Mouse (Mus musculus) liver, embryonic 12.5 days (tissue): ENCODE measurements around the gene Gpr179. TPM values are rescaled to one million over a fixed set of nuclear protein-coding genes. Genes with fewer than 3 reads are reported as not detected.
A peak's percentile ranks its signal among the peaks of the same experiment; 100 is the strongest.
"Not testable (repeated sequence)": the region's sequence is repeated elsewhere in the genome, so short reads cannot be mapped to it uniquely, and the experiment has no call there.

ENCODE experiments used
- ATAC-seq: fragments of 200-750 bp; cut with Nextera tagmentation; 2 replicates; pipeline ENCODE4 v1.8.0; 2017; ENCODE audit warnings: moderate number of reproducible peaks, mild to moderate bottlenecking, moderate library complexity
- H3K27ac ChIP-seq: fragments of 300-500 bp; sonication (generic); 2 replicates; pipeline ENCODE4 v1.5.1; 2016; ENCODE audit warnings: mild to moderate bottlenecking
- H3K27me3 ChIP-seq: fragments of 300-500 bp; sonication (generic); replicated peaks from 2 replicates; pipeline ENCODE4 v1.6.1; 2016; ENCODE audit warnings: mild to moderate bottlenecking, moderate library complexity
- H3K36me3 ChIP-seq: fragments of 300-500 bp; sonication (generic); 2 replicates; pipeline ENCODE4 v1.6.1; 2016; ENCODE audit warnings: mild to moderate bottlenecking, moderate library complexity
- H3K4me1 ChIP-seq: fragments of 300-500 bp; sonication (generic); 2 replicates; pipeline ENCODE4 v1.6.1; 2016
- H3K4me2 ChIP-seq: fragments of 300-500 bp; sonication (generic); 2 replicates; pipeline ENCODE4 v1.6.1; 2016; ENCODE audit warnings: mild to moderate bottlenecking, moderate library complexity
- H3K4me3 ChIP-seq: fragments of 300-500 bp; sonication (generic); 2 replicates; pipeline ENCODE4 v1.5.1; 2016; ENCODE audit warnings: mild to moderate bottlenecking, moderate library complexity
- H3K9ac ChIP-seq: fragments of 300-500 bp; sonication (generic); 2 replicates; pipeline ENCODE4 v1.6.1; 2016; ENCODE audit warnings: mild to moderate bottlenecking, moderate library complexity
- H3K9me3 ChIP-seq: fragments of 300-500 bp; sonication (generic); replicated peaks from 2 replicates; pipeline ENCODE4 v1.6.1; 2016; ENCODE audit warnings: mild to moderate bottlenecking, moderate library complexity
- WGBS: fragments of 180-500 bp; shearing (Covaris S2); methylation state at CpG from one replicate; pipeline ENCODE4 v1.1.7; 2016; ENCODE audit not compliant: insufficient replicate concordance; 5-methylcytosine and 5-hydroxymethylcytosine counted together
- polyA plus RNA-seq: library from polyadenylated mRNA; unstranded; fragments of >200 nt; fragmentation: Nextera tagmentation; extraction: Ambion mirVana; gene quantifications from 2 replicates; pipeline ENCODE4 v1.2.1, GENCODE M21; 2016

The Gpr179 gene
- polyA plus RNA-seq, 1 experiment from 2014 or later, result not detected

DNA sequence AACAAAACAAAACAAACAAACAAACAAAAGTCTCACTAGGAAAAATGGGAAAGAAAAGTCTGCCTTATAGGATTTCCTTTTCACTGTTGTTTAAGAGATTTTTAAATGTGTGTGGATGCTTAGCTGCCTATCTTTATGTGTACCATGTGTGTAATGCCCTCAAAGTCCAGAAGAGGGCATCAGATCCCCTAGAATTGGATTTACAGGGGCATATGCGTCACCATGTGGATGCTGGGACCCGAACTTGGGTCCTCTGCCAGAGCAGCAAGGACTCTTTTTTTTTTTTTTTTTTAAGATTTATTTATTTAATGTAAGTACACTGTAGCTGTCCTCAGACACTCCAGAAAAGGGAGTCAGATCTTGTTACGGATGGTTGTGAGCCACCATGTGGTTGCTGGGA is 37.8 kb downstream of the Gpr179 start:
- no peak overlapping the region for H3K4me2 ChIP-seq
- no peaks in the 10 kb centered on the region for H3K9me3 ChIP-seq
- peaks cover 16% of the 10 kb centered on the region for H3K36me3 ChIP-seq
- H3K4me1 ChIP-seq, result peaks cover 39% of the 10 kb centered on the region
- 90% methylated on average over 3 of the region's 3 CpGs for WGBS
- H3K9ac ChIP-seq, result no peak overlapping the region
- H3K4me3 ChIP-seq, result no peak overlapping the region
- peaks cover 35% of the 10 kb centered on the region for H3K27me3 ChIP-seq
- H3K27ac ChIP-seq, result no peak overlapping the region
- no peak for ATAC-seq

DNA sequence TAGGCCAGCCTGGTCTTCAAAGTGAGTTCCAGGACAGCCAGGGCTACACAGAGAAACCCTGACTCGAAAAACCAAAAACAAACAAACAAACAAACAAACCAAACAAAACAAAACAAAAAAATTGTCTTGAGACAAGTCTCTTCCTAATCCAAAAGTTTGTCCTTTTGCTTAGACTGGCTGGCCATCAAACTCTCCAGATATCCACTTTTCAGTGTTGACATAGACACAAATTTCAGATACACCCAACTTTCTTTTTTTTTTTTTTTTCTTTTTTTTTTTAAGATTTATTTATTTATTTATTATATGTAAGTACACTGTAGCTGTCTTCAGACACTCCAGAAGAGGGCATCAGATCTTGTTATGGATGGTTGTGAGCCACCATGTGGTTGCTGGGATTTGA is 39.0 kb downstream of the Gpr179 start:
- peaks cover 43% of the 10 kb centered on the region for H3K4me1 ChIP-seq
- not testable (repeated sequence) for H3K36me3 ChIP-seq, H3K4me3 ChIP-seq, H3K9me3 ChIP-seq, H3K27ac ChIP-seq, H3K4me2 ChIP-seq, ATAC-seq, H3K9ac ChIP-seq
- H3K27me3 ChIP-seq, result peaks cover 35% of the 10 kb centered on the region
- 72% methylated on average over 1 of the region's 1 CpGs for WGBS

DNA sequence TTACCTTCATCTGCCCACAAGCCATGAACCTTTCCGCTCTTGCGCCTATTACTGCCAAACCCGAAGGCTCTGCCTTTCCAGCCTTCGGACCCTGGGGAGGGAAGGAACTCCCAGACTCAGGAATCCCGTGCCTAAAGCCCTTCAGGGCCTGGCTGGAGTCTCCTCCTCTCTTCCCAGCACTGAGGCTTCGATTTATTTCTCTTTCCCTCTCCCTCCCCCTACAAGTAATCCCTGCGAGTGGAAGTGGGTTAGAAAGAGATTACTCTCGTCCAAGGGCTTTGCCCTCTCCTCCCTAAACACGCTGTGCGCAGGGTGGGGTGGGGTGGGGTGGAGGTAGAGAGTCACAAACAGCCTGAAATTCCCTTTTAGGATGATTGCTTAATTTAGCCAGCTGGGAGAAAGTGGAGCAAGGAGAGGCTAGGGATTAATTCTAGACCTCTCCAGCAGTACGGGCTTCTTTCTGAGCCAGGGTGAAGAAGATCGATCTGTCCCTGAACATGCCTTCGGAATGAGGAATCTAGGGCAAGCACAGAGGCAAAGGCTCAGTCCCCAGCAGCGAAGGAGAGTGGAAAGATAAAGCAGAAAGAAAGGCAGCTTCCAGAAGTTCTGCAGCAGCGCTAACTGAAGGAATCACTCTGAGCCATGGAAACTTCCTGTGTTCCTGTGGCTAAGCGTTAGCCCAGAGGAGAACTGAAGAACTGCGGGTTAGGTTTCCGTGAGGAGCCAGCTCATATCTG is 40.8 kb downstream of the Gpr179 start:
- peak overlapping the region; percentile 35 for H3K4me3 ChIP-seq
- 0 out of 2 replicates have a peak overlapping the region, but pooled peaks have one; percentile 22 for H3K9ac ChIP-seq
- H3K27ac ChIP-seq, result 0 out of 2 replicates have a peak overlapping the region, but pooled peaks have one; percentile 30
- no peaks in the 10 kb centered on the region for H3K9me3 ChIP-seq
- H3K4me1 ChIP-seq, result peaks cover 33% of the 10 kb centered on the region
- 5% methylated on average over 18 of the region's 18 CpGs for WGBS
- H3K27me3 ChIP-seq, result peaks cover 35% of the 10 kb centered on the region
- H3K4me2 ChIP-seq, result peak overlapping the region; percentile 65
- no peak for ATAC-seq
- no peaks in the 10 kb centered on the region for H3K36me3 ChIP-seq

DNA sequence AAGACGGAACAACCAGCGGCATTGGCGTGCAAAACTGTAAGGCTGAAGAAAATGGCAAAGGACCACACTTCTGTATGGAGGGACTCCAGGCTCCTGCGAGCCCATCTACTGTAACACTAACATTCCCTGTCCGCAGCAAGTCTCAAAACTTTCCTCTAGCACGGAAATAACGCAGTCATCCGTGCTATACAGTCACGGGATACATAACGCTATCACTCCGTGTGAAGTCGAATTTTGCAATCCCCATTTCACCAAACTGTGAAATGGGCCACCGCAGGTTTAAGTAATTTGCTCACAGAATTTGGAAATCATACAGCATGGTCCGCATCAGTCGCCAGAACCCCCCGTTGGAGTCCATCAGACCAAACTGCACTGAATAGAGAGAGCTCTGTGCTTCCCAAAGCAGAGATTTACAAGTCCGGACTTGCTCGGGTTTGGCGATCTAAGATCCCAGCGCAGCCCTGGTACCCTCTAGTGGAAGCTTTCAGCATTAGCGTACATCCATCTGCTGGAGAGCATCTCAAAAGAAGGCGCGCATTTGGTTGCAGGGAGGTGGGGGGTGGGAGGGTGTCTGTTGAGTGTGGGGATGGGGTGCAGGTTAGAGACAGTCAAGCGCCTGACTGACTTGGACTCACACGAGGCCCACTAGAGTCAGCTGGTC is 41.8 kb downstream of the Gpr179 start:
- Histone ChIP-seq H3K9me3 (no peaks in the 10 kb centered on the region), H3K27me3 (peaks cover 35% of the 10 kb centered on the region), H3K4me3 (peak overlapping the region; percentile 42), H3K9ac (peak overlapping the region; percentile 42; the same call in 1 of the 2 replicates), H3K36me3 (no peaks in the 10 kb centered on the region), H3K4me1 (peaks cover 33% of the 10 kb centered on the region), H3K4me2 (peak overlapping the region; percentile 65), H3K27ac (no peak overlapping the region)
- under 1% methylated on average over 25 of the region's 25 CpGs for WGBS
- ATAC-seq, result peak; percentile 40; the same call in 1 of the 2 replicates

DNA sequence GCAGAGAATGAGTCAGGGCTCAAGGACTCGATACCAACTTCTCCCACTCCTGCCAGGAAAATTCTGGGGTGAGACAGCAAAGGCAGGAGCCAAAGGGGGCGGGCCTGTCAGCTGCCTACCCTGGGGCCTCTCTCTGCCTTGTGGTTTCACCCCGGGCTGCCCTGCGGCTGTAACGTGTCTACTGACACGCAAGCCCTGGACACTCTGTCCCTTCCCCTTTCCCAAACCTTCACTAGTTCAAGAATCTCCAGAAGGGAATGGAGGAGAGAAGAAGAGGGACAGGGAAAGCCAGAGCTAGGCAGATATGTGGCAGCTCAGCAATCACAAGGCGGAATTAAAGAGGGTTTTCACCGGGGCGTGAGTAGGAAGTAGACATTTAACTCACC is 42.4 kb downstream of the Gpr179 start:
- Histone ChIP-seq H3K9ac (peak overlapping the region; percentile 42; the same call in 1 of the 2 replicates), H3K4me2 (peak overlapping the region; percentile 65), H3K27ac (no peak overlapping the region), H3K4me3 (peak overlapping the region; percentile 42), H3K27me3 (peaks cover 35% of the 10 kb centered on the region), H3K36me3 (no peaks in the 10 kb centered on the region), H3K4me1 (peaks cover 28% of the 10 kb centered on the region), H3K9me3 (no peaks in the 10 kb centered on the region)
- WGBS, result under 1% methylated on average over 9 of the region's 9 CpGs
- no peak for ATAC-seq

DNA sequence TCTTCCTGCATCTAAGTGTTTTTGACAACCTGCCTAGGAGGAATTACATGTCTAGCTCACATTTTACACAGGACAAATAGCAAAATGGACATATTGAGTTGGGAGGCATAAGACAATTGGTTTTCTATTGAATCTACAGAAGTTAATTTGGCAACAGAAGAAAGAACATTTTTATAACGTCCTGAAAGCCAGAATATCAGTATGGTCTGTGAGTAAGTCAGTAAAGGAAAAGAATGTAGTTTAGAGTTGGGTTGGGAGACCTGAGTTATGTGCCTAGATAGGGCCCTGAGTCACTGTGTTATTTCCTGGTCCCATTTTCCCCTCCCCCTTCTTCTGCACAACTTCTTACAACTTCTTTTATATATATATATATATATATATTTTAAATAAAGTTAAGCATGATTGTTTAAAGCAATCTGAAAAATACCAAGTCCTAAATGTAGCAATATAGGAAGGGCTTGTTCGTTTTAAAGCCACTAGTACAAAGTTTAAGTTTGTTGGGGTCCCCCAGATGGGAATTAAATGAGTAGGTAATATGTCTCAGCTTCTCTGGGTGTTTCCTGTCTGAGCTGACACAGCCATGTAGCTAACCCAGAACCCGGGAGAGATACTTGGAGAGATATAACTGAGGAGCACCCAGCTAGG is 42.9 kb downstream of the Gpr179 start:
- Histone ChIP-seq H3K4me1 (peaks cover 28% of the 10 kb centered on the region), H3K9ac (no peak overlapping the region), H3K9me3 (no peaks in the 10 kb centered on the region), H3K4me3 (peak overlapping the region; percentile 42), H3K4me2 (peak overlapping the region; percentile 65), H3K27ac (no peak overlapping the region), H3K27me3 (peaks cover 35% of the 10 kb centered on the region), H3K36me3 (no peaks in the 10 kb centered on the region)
- 24% methylated on average over 3 of the region's 3 CpGs for WGBS
- ATAC-seq, result no peak

DNA sequence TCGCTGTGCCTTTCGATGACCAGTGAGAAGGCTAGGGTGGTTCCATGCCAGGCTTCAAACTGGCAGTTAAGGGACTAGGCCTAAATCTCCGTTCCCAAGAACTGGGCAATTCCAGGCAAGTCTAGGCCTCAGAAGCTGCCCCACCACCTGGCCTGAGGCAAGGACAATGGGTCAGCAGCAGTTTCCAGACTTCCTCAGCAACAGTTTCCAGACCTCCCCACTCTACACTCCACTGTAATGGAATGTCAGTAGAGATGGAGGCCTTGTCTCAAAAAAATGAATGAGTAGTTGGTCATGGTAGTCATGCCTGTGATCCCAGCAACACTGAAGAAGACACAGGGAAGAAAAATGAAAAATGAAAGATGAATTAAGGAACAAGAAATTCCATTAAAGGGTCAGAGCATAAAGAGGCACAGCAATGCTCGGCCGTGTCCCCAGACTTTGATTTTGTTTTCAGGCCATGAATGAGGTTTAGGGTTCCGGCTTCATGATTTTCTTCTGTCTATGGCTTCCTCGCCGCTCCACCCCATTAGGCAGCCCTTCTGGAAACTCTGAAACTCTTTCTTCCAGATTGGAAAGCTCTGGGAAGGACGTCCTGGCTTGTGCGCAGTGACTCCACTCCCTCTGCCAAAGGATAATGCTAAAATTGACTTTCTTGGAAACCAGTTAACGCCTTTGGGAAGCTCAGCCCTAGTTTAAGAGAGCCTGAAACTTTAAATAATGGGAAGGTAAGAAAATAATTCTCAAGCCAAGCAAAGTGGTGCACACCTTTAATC is 44.4 kb downstream of the Gpr179 start:
- H3K27ac ChIP-seq, result no peak overlapping the region
- ATAC-seq, result no peak
- H3K9me3 ChIP-seq, result no peaks in the 10 kb centered on the region
- peaks cover 33% of the 10 kb centered on the region for H3K27me3 ChIP-seq
- peaks cover 28% of the 10 kb centered on the region for H3K4me1 ChIP-seq
- H3K4me2 ChIP-seq, result no peak overlapping the region
- H3K9ac ChIP-seq, result no peak overlapping the region
- 81% methylated on average over 11 of the region's 11 CpGs for WGBS
- no peaks in the 10 kb centered on the region for H3K36me3 ChIP-seq
- H3K4me3 ChIP-seq, result no peak overlapping the region

DNA sequence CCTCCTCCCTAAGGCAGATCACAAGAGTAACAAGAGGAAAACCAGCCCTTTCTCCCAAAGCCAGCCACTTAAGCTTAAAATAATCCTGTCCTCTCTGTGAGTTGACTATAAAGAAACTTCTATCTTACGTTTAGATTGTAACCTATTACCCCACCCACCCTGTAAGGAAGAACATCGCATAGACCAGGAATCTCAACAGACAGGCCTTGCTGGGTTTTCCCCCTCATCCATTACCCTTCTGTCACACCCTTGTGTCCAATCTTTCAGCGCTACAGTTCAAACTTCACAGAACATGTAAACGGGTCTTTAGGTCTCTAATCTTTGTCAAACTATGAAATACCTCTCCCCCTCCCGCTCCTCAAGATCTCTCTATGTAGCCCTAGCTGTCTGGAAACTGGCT is 47.2 kb downstream of the Gpr179 start:
- no peak overlapping the region for H3K27ac ChIP-seq
- 66% methylated on average over 5 of the region's 5 CpGs for WGBS
- no peak for ATAC-seq

DNA sequence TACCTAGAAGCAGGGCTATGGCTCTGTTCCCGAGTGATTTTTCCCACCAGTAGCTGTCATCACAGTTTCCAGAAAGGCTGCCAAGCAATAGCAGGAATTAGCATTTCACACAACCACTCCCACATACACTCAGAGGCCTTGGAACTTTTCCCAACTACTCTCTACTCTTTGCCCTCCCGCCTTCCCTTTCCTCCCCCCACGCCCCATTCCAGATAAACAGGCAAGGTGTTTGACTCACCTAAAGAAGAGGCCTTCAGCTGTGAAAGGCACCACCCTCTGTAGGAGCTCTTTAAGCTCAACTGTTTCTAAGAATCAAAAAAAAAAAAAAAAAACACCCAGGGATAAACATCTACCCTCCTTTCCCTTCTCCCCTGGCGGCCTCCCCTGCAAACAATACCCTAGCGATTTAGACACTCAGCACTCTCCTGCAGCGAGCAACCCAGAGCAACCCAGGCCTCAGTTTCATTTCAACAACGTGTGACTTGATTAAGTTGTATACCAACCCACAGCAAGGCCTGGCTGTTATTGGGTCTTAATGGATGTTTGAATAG is 49.6 kb downstream of the Gpr179 start:
- Histone ChIP-seq H3K27me3 (no peaks in the 10 kb centered on the region; the same call in 1 of the 2 replicates), H3K9ac (no peak overlapping the region), H3K27ac (no peak overlapping the region), H3K36me3 (no peaks in the 10 kb centered on the region), H3K4me3 (no peak overlapping the region), H3K4me1 (no peaks in the 10 kb centered on the region), H3K9me3 (no peaks in the 10 kb centered on the region), H3K4me2 (no peak overlapping the region)
- 49% methylated on average over 7 of the region's 7 CpGs for WGBS
- no peak for ATAC-seq

More for the DNA sequence above, 47.2 kb downstream of the Gpr179 start:
- Histone ChIP-seq H3K4me3 (no peak overlapping the region), H3K4me2 (no peak overlapping the region), H3K4me1 (peaks cover 9% of the 10 kb centered on the region), H3K27me3 (peaks cover 5% of the 10 kb centered on the region), H3K9ac (no peak overlapping the region), H3K36me3 (no peaks in the 10 kb centered on the region), H3K9me3 (no peaks in the 10 kb centered on the region)

DNA sequence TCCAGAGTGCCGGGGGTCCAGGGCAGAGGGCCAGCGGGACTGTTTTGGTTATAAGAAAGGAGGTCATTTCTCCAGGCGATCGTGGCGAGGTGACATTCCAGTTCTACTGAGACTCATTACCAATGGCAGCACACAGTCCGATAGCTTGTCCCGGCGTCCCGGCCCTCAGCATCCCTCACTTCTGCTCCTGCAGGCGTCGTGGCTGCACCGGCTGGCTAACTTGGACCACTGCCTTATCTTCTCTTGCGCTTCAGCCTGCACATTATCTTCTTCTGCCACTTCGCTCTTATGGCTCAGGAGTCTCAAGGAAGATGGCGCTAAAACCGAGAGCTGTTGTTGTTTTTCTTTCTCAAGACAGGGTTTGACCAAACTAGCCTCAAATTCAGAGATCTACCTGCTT is 50.5 kb downstream of the Gpr179 start:
- H3K4me2 ChIP-seq, result no peak overlapping the region
- no peaks in the 10 kb centered on the region; the same call in 1 of the 2 replicates for H3K27me3 ChIP-seq
- H3K9ac ChIP-seq, result no peak overlapping the region
- no peaks in the 10 kb centered on the region for H3K4me1 ChIP-seq
- H3K27ac ChIP-seq, result no peak overlapping the region
- no peaks in the 10 kb centered on the region for H3K9me3 ChIP-seq
- H3K4me3 ChIP-seq, result no peak overlapping the region
- no peaks in the 10 kb centered on the region for H3K36me3 ChIP-seq
- no peak for ATAC-seq
- WGBS, result 67% methylated on average over 16 of the region's 16 CpGs

DNA sequence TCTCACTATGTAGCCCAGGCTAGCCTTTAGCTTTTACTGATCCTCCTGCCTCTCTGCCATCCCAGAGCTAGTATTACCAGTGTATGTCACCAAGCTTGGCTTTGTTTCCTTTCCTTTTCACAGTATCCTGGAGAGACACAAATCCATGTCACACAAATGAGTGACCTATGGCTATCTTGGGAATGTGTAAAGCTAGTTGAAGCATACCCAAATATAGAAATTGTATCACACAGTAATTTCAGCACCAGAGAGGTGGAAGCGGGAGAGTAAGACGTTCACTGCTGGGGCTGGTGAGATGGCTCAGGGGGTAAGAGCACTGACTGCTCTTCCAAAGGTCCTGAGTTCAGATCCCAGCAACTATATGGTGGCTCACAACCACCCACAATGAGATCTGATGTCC is 51.9 kb downstream of the Gpr179 start:
- 81% methylated on average over 2 of the region's 2 CpGs for WGBS
- H3K9ac ChIP-seq, result no peak overlapping the region
- no peaks in the 10 kb centered on the region for H3K9me3 ChIP-seq
- H3K27me3 ChIP-seq, result no peaks in the 10 kb centered on the region; the same call in 1 of the 2 replicates
- no peak overlapping the region for H3K4me2 ChIP-seq
- H3K4me1 ChIP-seq, result peaks cover 7% of the 10 kb centered on the region
- ATAC-seq, result no peak
- H3K36me3 ChIP-seq, result no peaks in the 10 kb centered on the region
- H3K27ac ChIP-seq, result no peak overlapping the region
- H3K4me3 ChIP-seq, result no peak overlapping the region
